Mouse (Mus musculus): ENCODE measurements around the gene Cpne5. TPM values are rescaled to one million over a fixed set of nuclear protein-coding genes. Genes with fewer than 3 reads are reported as not detected.
"Not testable (repeated sequence)": the region's sequence is repeated elsewhere in the genome, so short reads cannot be mapped to it uniquely, and the experiment has no call there.

The Cpne5 gene
- polyA plus RNA-seq, 1 experiment from 2014 or later, result 24.9 TPM

DNA sequence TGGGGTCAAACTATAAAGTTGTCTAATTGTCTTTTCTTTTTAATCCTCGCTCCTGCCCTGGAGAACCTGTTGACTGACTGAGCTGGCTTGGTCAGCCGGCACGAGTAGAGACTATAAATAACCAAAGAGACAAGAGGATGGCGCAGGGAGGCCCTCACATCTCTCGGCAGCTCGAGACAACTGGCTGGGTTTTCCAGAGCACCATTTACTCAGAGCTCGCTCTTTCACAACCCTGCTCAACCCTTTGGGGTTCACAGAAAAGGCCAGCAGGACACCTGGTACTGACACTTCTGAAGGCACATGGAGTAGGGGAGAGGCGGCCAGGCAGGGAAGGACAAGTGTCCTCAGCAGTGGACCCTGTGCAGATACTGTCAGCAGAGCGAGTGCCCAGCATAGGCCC lies 15.7 kb upstream of the Cpne5 start:
- H3K9me3 ChIP-seq, result no peaks in the 10 kb centered on the region
- H3K27ac ChIP-seq (replicated peaks), result no peak overlapping the region
- no peak overlapping the region for H3K4me3 ChIP-seq
- WGBS, result 88% methylated on average over 9 of the region's 9 CpGs
- ATAC-seq (replicated peaks), result no peak
- H3K27me3 ChIP-seq, result no peaks in the 10 kb centered on the region
- H3K9ac ChIP-seq (replicated peaks), result no peak overlapping the region
- peaks cover 37% of the 10 kb centered on the region for H3K36me3 ChIP-seq
- H3K4me1 ChIP-seq, result peaks cover 16% of the 10 kb centered on the region
- H3K4me2 ChIP-seq (replicated peaks), result no peak overlapping the region

DNA sequence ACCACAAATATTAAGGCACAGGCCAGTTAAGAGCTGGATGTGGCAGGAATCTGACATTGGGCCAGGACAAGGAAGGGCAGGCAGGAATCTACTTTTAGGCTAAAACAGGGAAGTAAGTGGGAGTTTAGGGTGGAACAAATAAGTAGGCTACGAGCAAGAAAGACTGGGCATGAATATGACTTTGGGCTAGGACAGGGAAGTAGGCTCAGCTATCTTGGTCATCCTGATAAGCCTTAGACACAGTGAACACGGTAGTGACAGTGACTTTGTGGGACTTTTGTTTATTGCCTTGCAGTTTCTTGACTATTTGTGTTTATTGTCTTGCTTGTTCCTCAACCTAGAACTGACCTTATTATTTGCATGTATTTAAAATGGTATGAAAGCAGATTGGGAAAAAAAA lies 15.3 kb upstream of the Cpne5 start:
- Histone ChIP-seq H3K4me3 (no peak overlapping the region), H3K4me2 (replicated peaks) (no peak overlapping the region), H3K27ac (replicated peaks) (no peak overlapping the region), H3K9me3 (no peaks in the 10 kb centered on the region), H3K9ac (replicated peaks) (no peak overlapping the region), H3K27me3 (no peaks in the 10 kb centered on the region), H3K4me1 (peaks cover 16% of the 10 kb centered on the region), H3K36me3 (peaks cover 34% of the 10 kb centered on the region)
- 85% methylated on average over 2 of the region's 2 CpGs for WGBS
- no peak for ATAC-seq (replicated peaks)

DNA sequence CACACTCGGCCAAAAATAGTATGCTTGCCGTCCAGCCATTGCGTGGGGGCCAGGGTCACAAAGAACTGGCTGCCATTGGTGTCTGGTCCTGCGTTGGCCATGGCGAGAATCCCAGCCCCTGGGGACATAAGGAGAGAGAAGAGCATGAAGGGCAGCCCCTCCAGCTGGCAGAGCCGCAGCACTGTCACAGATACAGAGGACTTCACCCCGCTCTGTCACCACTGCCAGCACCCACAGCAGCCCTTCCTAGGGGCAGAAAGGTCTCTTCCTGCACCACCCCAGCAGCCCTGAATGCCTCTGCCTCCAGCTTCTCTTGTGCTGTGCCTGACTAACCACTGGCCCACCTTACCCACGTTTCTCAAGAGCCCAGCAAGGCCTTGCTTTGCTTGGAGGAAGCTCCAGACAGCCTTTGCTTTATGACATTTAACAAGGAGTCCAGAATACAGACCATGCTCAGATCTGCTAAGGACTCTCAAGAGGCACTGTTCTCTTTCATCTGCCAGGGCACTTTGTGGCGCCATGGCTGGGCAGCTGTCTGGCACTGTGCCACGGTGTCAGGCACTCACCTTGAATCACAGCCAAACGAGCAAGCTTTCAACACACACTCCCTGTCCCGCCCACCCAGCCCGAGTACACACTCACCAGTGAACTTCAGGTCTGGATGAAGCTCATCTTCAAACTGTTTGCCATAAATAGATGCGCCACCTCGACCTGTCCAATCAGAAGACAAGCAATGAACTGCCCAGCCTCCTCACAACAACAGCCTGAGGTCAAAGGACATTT lies 13.8 kb upstream of the Cpne5 start:
- Histone ChIP-seq H3K4me2 (replicated peaks) (no peak overlapping the region), H3K9ac (replicated peaks) (no peak overlapping the region), H3K9me3 (no peaks in the 10 kb centered on the region), H3K27me3 (no peaks in the 10 kb centered on the region), H3K4me3 (no peak overlapping the region), H3K4me1 (peaks cover 16% of the 10 kb centered on the region), H3K27ac (replicated peaks) (no peak overlapping the region), H3K36me3 (peaks cover 23% of the 10 kb centered on the region)
- ATAC-seq (replicated peaks), result no peak
- 55% methylated on average over 15 of the region's 15 CpGs for WGBS

DNA sequence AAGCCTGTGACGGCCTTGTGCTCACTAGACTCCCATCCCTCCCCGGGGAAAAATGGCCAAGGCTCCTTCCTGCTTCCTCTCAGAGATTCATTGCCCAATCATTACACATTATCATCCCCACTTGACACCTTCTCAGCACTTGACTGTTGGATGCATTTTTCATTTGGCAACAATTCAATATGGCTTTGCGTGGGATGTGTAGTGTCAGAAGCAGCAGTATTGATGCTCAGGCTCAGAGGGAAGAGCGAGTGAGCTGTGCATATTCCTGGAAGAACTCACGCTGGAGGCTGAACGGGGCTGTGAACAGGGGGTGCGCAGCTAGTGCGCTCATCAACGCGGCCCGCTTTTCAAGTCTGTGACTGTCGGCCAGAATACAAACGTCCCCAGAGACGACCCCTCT lies 13.0 kb upstream of the Cpne5 start:
- WGBS, result 86% methylated on average over 14 of the region's 14 CpGs
- peaks cover 23% of the 10 kb centered on the region for H3K36me3 ChIP-seq
- not testable (repeated sequence) for H3K9me3 ChIP-seq; H3K9ac ChIP-seq (replicated peaks); H3K27me3 ChIP-seq; H3K27ac ChIP-seq (replicated peaks); ATAC-seq (replicated peaks); H3K4me3 ChIP-seq; H3K4me2 ChIP-seq (replicated peaks)
- H3K4me1 ChIP-seq, result peaks cover 16% of the 10 kb centered on the region

DNA sequence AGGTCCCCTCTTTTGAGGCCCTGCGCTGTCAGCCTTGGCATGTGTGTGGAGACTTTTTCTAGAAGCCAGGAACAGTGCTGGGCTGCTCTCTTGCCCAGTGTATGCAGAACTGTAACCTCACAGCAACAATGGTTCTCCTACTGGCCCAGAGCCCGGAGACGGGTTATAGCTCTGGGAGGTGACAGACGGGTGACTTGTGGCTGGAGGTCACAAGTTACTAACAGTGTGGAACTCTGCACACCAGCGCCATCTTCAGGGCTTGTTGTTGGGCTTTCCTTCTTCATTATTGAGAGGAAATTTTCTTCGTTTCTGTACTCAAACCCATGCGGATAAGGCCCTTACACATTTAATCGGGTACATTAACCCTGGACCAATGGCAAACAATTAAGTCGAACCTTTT lies 11.5 kb upstream of the Cpne5 start:
- Histone ChIP-seq H3K9ac (replicated peaks) (no peak overlapping the region), H3K27ac (replicated peaks) (no peak overlapping the region), H3K4me3 (no peak overlapping the region), H3K9me3 (no peaks in the 10 kb centered on the region), H3K27me3 (no peaks in the 10 kb centered on the region), H3K4me1 (peaks cover 30% of the 10 kb centered on the region), H3K36me3 (peaks cover 23% of the 10 kb centered on the region), H3K4me2 (replicated peaks) (no peak overlapping the region)
- no peak for ATAC-seq (replicated peaks)
- WGBS, result 64% methylated on average over 9 of the region's 9 CpGs

DNA sequence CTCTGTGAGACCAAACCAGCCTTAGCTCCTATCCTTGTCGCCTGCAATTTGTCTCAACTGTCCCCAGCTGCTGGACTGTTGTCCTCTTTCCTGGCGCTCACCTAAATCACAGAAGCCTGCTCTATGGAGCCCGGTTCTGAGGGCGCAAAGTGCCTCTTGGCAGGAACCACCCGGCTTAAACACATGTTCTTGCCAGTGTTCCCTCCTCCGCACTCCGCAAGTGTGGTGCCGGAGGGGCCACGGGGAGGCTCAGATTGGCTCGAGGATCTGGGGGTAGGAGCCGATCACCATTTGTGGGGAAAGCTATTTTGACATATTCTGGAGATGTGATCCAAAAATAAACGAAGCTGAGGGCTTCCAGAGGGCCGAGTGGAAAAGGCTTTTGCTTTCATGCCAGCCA lies 9.9 kb upstream of the Cpne5 start:
- Histone ChIP-seq H3K9me3 (no peaks in the 10 kb centered on the region), H3K36me3 (peaks cover 19% of the 10 kb centered on the region), H3K9ac (replicated peaks) (no peak overlapping the region), H3K4me1 (peaks cover 32% of the 10 kb centered on the region), H3K27me3 (no peaks in the 10 kb centered on the region), H3K4me3 (no peak overlapping the region), H3K27ac (replicated peaks) (no peak overlapping the region), H3K4me2 (replicated peaks) (no peak overlapping the region)
- ATAC-seq (replicated peaks), result no peak
- 77% methylated on average over 13 of the region's 13 CpGs for WGBS

DNA sequence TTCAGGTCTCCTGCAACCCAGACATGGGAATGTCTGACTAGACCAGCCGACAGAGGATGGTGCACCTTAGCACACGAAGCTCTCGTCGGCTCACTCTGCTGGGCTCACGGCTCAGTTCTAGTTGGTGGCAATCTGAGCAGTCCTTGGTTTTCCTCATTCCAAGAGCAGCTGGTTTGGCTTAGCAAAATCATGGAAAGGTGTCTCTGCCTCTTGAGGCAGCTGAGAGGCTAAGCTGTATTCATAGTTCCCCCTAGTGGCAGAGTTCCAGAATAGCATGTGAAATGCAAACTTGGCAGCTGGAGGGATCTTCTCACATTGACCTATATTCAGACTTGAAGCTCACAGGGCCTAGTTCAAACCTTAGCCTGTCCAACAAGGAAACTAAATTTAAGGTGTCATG lies 8.6 kb upstream of the Cpne5 start:
- peak; percentile 61 for ATAC-seq (replicated peaks)
- 18% methylated on average over 5 of the region's 5 CpGs for WGBS
- no peak overlapping the region for H3K9ac ChIP-seq (replicated peaks)
- H3K9me3 ChIP-seq, result no peaks in the 10 kb centered on the region
- no peak overlapping the region for H3K4me3 ChIP-seq
- no peaks in the 10 kb centered on the region for H3K27me3 ChIP-seq
- no peak overlapping the region for H3K4me2 ChIP-seq (replicated peaks)
- H3K27ac ChIP-seq (replicated peaks), result no peak overlapping the region
- H3K4me1 ChIP-seq, result peaks cover 23% of the 10 kb centered on the region
- H3K36me3 ChIP-seq, result peaks cover 19% of the 10 kb centered on the region

DNA sequence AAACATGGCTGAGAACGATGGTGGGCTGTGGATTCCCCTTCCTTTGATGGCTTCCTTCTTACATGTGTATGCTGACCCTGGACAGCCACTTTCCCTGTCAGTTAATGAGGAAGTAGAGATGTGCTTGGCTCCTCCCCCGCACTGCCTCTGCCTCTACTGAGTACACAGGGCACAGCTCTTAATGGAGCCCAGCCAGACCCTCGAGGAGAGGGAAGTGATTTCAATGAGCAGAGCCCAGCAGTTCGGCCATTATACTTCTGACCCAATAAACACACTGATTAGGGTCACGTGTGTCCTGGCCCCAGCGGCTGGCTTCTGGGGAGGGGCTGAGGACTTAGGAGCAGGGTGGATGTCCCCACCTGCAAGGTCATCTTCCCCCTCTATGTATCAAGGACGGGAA lies 7.8 kb upstream of the Cpne5 start:
- H3K27me3 ChIP-seq, result no peaks in the 10 kb centered on the region
- peaks cover 13% of the 10 kb centered on the region; the same call in 1 of the 2 replicates for H3K36me3 ChIP-seq
- H3K27ac ChIP-seq (replicated peaks), result no peak overlapping the region; the same call in 1 of the 2 replicates
- H3K9ac ChIP-seq (replicated peaks), result no peak overlapping the region
- H3K4me2 ChIP-seq (replicated peaks), result no peak overlapping the region
- 27% methylated on average over 7 of the region's 7 CpGs for WGBS
- no peaks in the 10 kb centered on the region for H3K9me3 ChIP-seq
- no peak overlapping the region for H3K4me3 ChIP-seq
- peaks cover 16% of the 10 kb centered on the region for H3K4me1 ChIP-seq
- no peak for ATAC-seq (replicated peaks)

DNA sequence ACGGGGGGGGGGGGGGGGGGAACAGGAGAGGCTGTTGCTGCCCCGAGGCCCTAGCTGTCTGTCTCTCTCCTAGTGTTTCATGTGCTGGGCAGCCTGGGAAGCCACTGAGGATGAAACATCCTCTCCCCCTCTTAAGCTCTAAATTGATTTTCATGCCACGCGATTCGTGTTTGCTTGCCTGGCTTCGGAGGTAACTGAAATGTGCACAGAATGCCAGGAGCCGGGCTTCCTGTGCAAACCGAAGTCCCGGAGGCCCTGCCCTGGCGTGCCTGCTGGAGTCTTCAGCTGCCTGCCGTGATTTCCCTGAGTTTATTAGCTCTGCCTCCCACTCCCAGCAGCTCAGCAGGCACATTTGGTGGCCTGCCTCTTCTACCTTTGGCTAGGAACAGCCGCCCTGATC lies 6.9 kb upstream of the Cpne5 start:
- whole genome bisulfite sequencing, result 39% methylated on average over 12 of the region's 12 CpGs
- Histone ChIP-seq H3K27me3 (no peaks in the 10 kb centered on the region), H3K36me3 (0 out of 2 replicates have a peak, but pooled peaks cover 5% of the 10 kb centered on the region), H3K4me1 (peaks cover 16% of the 10 kb centered on the region), H3K4me2 (replicated peaks) (no peak overlapping the region), H3K9me3 (no peaks in the 10 kb centered on the region), H3K27ac (replicated peaks) (no peak overlapping the region), H3K9ac (replicated peaks) (no peak overlapping the region), H3K4me3 (no peak overlapping the region)
- no peak for ATAC-seq (replicated peaks)

DNA sequence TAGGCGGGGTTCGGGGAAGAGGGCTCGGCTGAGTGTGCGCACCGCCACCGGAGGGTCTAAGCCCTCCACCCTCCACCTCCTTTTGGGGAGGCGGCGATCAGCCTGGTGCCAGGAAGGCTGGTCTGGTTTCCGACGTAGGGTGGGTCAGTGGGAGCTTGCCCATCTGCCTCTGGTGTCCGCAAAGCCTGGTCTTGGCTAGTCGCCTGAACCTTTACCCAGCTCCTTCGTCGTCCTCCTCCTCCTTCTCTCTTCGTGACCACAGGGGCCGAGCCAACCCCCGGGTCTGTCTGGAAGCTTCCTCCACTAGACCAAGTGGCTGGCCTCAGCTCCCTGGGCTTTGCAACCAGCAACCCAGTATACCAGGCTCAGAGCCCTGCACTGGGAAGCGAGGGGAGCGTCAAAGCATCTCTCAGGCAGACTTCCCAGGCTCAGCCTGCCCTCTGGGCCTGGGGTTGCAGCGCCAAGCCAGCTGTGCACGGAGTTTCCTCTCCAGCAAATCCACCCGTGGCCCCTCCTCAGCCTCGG lies 516 bp upstream of the Cpne5 start:
- Histone ChIP-seq H3K4me1 (peaks cover 19% of the 10 kb centered on the region), H3K9ac (replicated peaks) (peak overlapping the region; percentile 60), H3K27ac (replicated peaks) (no peak overlapping the region), H3K27me3 (peaks cover 14% of the 10 kb centered on the region), H3K9me3 (no peaks in the 10 kb centered on the region), H3K4me3 (peak overlapping the region; percentile 67), H3K36me3 (no peaks in the 10 kb centered on the region), H3K4me2 (replicated peaks) (peak overlapping the region; percentile 98)
- 3% methylated on average over 22 of the region's 23 CpGs for WGBS
- ATAC-seq (replicated peaks), result peak; percentile 11; the same call in 1 of the 2 replicates

DNA sequence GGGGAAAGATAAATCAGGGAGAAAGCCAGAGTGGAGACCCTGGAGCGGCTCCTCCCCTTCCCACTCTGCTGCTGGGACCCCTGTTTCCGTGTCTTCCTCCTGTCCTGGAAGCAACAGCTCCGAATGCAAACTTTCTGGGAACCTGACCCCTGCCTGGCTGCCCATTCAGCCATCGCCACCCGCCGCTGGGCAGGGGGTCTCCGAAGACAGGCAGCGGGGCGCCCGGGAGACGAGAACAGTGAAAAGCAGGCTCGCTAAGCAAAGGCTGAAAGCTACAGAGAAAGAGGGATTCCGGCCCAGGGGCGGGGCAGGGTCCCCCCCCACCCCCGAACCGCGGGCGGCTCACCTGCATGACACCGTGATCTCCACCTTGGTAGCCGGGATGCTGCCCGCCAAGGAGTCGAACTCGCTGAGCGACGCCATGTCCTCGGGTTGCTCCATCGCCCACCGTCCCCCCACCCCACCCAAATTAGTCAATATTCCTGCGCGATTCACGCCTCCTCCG lies 648 bp downstream of the Cpne5 start:
- H3K36me3 ChIP-seq, result no peaks in the 10 kb centered on the region
- H3K27ac ChIP-seq (replicated peaks), result no peak overlapping the region
- WGBS, result 1% methylated on average over 24 of the region's 32 CpGs
- peak overlapping the region; percentile 60 for H3K9ac ChIP-seq (replicated peaks)
- peaks cover 19% of the 10 kb centered on the region for H3K4me1 ChIP-seq
- no peaks in the 10 kb centered on the region for H3K9me3 ChIP-seq
- peaks cover 14% of the 10 kb centered on the region for H3K27me3 ChIP-seq
- no peak for ATAC-seq (replicated peaks)
- peak overlapping the region; percentile 67 for H3K4me3 ChIP-seq
- peak overlapping the region; percentile 98 for H3K4me2 ChIP-seq (replicated peaks)

DNA sequence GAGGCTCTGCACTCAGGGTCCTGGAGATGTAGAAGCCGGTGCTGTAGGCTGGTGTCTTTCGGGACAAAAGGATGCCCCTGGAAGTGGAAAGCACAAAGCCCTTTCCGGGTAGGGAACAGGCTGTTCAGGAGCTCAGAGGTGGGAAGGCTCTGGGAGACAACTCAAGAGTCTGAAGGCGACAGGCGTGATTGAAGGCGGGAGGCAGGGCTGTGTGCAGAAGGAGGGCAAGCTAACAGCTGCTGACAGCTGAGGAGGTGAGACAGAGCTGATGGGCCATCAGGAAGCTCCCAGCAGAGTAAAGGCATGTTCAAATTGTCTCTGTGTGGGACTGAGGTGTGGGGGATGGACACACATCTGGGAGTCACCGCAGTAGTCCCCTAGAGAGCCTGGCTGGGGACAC lies 1.9 kb downstream of the Cpne5 start:
- no peak overlapping the region for H3K4me3 ChIP-seq
- 71% methylated on average over 7 of the region's 7 CpGs for WGBS

More for the DNA sequence above, 1.9 kb downstream of the Cpne5 start:
- ATAC-seq (replicated peaks), result no peak
- no peaks in the 10 kb centered on the region for H3K9me3 ChIP-seq
- H3K27ac ChIP-seq (replicated peaks), result no peak overlapping the region
- peaks cover 14% of the 10 kb centered on the region for H3K27me3 ChIP-seq
- peaks cover 19% of the 10 kb centered on the region for H3K4me1 ChIP-seq
- no peaks in the 10 kb centered on the region for H3K36me3 ChIP-seq
- no peak overlapping the region for H3K9ac ChIP-seq (replicated peaks)
- H3K4me2 ChIP-seq (replicated peaks), result 0 out of 2 replicates have a peak overlapping the region, but pooled peaks have one; percentile 98

All from forebrain, embryonic 15.5 days (tissue).